Mouse (Mus musculus) E14TG2a.4 (cell line): ENCODE measurements around the gene Cyp2d9.
A peak's percentile ranks its signal among the peaks of the same experiment; 100 is the strongest.

Experiments used
- H3K27me3 ChIP-seq: 2 replicates; pipeline ENCODE4 v1.6.1; 2014; ENCODE audit warnings: low read length, control low read depth; ENCODE audit not compliant: insufficient read depth
- H3K36me3 ChIP-seq: 2 replicates; pipeline ENCODE4 v1.6.1; 2014; ENCODE audit warnings: low read length, control low read depth; ENCODE audit not compliant: insufficient read depth
- H3K4me1 ChIP-seq: replicated peaks from 2 replicates; pipeline ENCODE4 v1.6.1; 2014; ENCODE audit warnings: low read depth, low read length, control low read depth
- H3K4me3 ChIP-seq: replicated peaks from 2 replicates; pipeline ENCODE4 v1.5.1; 2014; ENCODE audit warnings: mild to moderate bottlenecking, low read length
- H3K9me3 ChIP-seq: 2 replicates; pipeline ENCODE4 v1.6.1; 2014; ENCODE audit warnings: low read length, control low read depth
- CTCF ChIP-seq: conservative IDR thresholded peaks from 2 replicates; pipeline ENCODE4 v1.5.1; 2014; ENCODE audit warnings: low read length
- NANOG ChIP-seq: IDR thresholded peaks from 2 replicates; pipeline ENCODE4 v1.6.1; 2014; ENCODE audit warnings: borderline replicate concordance, low read length, mixed read lengths
- POU5F1 ChIP-seq: IDR thresholded peaks from 2 replicates; pipeline ENCODE4 v1.6.1; 2014; ENCODE audit warnings: low read length, borderline replicate concordance

The Cyp2d9 gene

DNA sequence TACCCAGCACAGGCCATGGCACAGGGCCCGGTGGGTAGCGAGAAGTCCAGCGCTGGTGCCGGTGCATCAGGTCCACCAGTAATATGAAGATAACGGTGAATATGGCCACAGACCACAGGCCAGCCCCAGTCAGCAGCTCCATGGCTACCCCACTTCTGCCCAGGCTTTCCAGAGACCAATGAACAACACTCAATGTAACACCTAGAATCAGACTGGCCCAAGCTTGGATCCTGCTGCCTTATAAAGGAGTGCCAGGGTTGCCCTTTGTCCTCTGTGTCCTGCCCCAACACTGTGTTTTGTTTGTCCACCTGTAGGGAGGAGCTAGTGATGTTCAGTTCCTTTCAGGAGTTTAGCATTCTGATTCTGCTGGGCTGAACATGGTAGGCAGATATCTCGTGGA lies 26.3 kb upstream of the Cyp2d9 start, which contains the start of gene Cyp2d10:
Gene Cyp2d10 (minus strand): TSS at position 215 of the 400 bp plus-strand sequence.
- H3K4me3 ChIP-seq = no peak within 1 kb of the TSS
- H3K36me3 ChIP-seq = no peaks in the 10 kb centered on the region
- H3K27me3 ChIP-seq = no peaks in the 10 kb centered on the region; the same call in 1 of the 2 replicates
- no peak for TF ChIP-seq NANOG
- TF ChIP-seq CTCF = no peak
- no peak for TF ChIP-seq POU5F1
- H3K9me3 ChIP-seq = peaks cover 5% of the 10 kb centered on the region
- no peaks in the 10 kb centered on the region for H3K4me1 ChIP-seq

DNA sequence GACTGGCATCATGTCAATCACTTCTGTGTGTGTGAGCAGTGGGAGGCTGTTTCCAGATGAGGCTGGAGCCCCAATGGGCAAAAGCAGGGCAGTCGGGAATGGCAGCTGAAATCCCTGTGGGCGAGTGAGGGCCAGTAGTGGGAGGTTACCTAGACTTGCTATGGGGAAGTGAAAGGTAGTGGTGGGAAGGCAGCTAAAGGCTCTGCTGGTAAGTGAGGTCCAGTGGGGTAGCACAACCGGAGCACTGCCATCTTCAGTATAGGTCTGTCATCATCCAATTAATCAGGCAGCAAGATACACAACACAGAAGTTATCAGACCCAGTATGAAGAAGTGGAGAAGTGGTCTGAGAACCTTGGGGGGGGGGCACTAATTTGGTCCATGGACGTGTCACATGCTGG lies 25.7 kb upstream of the Cyp2d9 start:
- Histone ChIP-seq H3K4me1 (no peaks in the 10 kb centered on the region), H3K27me3 (no peaks in the 10 kb centered on the region; the same call in 1 of the 2 replicates), H3K4me3 (no peak overlapping the region), H3K36me3 (no peaks in the 10 kb centered on the region), H3K9me3 (peaks cover 5% of the 10 kb centered on the region)
- TF ChIP-seq NANOG = no peak

DNA sequence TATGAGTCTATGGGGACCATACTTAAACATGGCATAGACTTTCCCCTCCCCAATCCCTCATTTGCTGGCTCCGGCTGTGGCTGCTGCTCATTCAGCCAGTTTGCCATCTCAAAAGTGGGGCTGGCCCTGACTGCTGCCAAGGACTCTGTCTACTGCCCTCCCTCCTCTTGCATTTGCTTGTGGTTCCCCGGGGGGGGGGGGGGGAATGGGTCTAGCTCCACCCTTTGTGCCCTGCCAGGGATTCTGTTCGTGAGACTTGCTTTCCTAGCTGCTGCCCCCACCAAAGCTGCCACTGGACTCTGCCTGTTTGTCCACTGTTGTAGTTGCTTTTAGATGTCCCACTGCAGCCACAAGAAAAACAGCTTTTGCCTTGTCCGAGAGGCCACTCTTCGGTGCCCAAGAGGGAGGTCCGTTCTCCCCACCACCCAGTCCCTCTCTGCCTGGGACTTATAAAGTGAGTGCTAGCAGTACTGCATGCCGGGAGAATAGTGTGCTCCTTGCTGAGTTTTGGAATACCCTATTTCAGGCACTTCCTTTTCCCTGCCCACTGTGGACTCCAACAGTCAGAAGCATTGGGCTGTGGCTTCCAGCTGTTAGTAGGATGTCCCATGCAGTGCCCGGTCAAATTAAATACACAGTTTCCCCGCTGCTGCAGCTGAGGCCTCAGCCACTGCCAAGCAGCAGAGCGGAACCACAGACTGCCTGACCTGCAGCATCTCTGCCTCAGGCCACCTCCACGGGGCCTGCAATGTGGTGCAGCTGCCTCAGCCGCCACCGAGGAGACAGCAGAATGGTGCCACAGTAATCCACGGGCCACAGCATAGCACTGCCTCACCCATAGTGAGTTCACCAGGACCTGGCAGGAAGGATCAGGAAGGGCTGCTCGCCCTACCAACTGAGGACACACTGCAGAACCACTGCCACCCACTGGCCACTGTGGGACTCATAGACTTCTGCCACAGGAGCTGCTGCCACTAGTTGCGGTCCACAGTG lies 16.1 kb upstream of the Cyp2d9 start:
- peaks cover 6% of the 10 kb centered on the region; the same call in 1 of the 2 replicates for H3K9me3 ChIP-seq
- no peaks in the 10 kb centered on the region for H3K27me3 ChIP-seq
- TF ChIP-seq CTCF = peak; percentile 21; the same call in 1 of the 2 replicates
- TF ChIP-seq POU5F1 = no peak

DNA sequence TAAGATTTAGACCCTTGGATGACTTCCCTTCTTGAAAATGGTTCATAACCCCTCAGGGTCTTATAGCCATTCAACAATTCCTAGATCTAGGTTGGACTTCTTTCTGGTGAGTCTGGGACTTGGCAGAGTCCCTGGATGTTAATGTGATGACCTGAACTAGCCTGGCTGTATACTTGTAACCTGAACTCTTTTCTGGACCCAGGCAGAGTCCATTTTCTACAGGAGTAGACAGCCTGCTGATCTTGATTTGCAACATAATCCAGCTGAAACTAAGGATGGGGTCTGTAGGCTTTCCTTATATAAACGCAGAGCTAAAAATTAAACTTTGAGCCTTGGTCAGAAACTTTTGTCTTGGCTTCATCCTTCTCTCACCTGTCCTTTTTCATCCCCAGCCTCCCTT lies 14.6 kb upstream of the Cyp2d9 start:
- H3K4me3 ChIP-seq = no peak overlapping the region
- H3K36me3 ChIP-seq = no peaks in the 10 kb centered on the region
- TF ChIP-seq CTCF (no peak), NANOG (no peak), POU5F1 (no peak)
- H3K4me1 ChIP-seq = peaks cover 10% of the 10 kb centered on the region
- H3K9me3 ChIP-seq = peaks cover 8% of the 10 kb centered on the region; the same call in 1 of the 2 replicates
- no peaks in the 10 kb centered on the region for H3K27me3 ChIP-seq

More for the DNA sequence above, 16.1 kb upstream of the Cyp2d9 start:
- H3K4me1 ChIP-seq = peaks cover 10% of the 10 kb centered on the region
- no peaks in the 10 kb centered on the region for H3K36me3 ChIP-seq
- H3K4me3 ChIP-seq = peak overlapping the region; percentile 68

DNA sequence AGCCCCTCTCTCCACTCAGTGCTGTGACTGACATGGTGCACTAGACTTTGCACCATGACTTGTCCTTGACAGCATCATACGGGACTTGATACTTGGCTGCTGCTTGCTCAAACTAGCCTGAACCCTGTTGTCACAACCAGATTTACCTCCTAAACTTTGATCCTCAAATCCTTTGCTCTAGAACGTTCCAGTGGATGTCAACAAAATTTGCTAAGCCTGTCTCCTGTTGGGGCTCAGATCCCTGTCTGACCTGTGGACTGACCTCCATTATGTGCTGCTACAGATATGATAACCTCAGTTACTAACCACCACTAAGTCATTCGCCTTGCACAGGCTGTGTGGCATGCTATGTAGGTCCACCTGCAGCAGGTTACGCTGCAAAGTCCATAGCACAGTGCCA lies 10.3 kb upstream of the Cyp2d9 start:
- TF ChIP-seq CTCF (no peak), NANOG (no peak), POU5F1 (no peak)
- Histone ChIP-seq H3K9me3 (peaks cover 29% of the 10 kb centered on the region), H3K36me3 (no peaks in the 10 kb centered on the region), H3K4me3 (no peak overlapping the region), H3K27me3 (no peaks in the 10 kb centered on the region), H3K4me1 (no peaks in the 10 kb centered on the region)

DNA sequence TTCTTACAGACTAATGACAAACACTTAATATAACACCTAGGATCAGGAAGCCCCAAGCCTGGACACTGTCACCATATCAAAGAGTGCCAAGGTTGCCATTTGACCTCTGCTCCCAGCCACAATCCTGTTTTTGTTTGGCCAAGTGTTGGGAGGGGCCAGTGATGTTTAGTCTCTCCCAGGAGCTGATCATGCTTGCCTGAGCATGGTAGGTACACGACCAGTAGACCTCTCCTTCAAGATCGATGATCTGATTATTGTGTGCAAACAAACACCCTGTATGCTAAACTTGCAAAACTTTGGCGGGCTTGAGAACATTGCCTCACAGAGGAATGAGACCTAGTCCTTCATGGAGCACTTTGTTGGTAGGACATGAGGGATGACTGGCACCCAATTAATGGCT lies 9.8 kb upstream of the Cyp2d9 start:
- no peak overlapping the region for H3K4me3 ChIP-seq
- no peaks in the 10 kb centered on the region for H3K36me3 ChIP-seq
- H3K9me3 ChIP-seq = peaks cover 34% of the 10 kb centered on the region
- no peaks in the 10 kb centered on the region for H3K4me1 ChIP-seq
- no peaks in the 10 kb centered on the region for H3K27me3 ChIP-seq
- TF ChIP-seq NANOG (no peak), CTCF (no peak), POU5F1 (no peak)

DNA sequence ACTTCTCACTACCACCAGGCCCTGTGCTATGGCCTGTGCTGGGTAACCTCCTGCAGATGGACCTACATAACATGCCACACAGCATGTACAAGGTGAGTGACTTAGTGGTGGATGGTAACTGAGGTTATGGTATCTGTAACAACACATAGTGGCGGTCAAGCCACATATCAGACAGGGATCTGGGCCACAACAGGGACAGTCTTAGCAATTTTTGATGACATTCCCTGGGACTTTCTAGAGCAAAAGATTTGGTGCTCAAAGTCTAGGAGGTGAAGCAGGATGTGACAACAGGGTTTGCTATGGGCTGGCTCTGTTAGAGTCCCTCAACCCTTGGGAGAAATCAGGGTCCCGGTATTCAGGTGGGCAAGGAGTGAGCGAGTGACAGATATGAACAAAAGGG lies 384 bp downstream of the Cyp2d9 start:
- no peak for TF ChIP-seq POU5F1
- TF ChIP-seq NANOG = no peak

DNA sequence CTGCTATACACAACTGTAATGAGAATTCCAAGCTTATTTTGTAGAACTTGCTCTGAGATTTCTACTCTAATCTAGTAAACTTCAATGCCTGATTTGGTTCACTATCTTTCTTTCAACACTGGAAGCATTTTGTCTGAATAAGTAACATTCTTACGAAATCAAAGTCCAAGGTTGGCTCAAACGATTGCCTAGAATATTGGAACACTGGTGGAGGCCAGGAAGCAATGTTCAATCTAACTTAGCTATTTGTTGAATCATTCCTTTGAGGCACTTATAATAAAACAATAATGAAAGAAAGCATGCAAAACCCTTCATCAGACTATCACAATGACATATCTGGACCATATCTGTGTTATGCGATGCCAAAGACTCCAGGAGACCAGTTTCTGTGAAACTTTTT lies 1.3 kb downstream of the Cyp2d9 start:
- Histone ChIP-seq H3K36me3 (no peaks in the 10 kb centered on the region), H3K9me3 (peaks cover 62% of the 10 kb centered on the region), H3K27me3 (no peaks in the 10 kb centered on the region), H3K4me3 (no peak overlapping the region), H3K4me1 (no peaks in the 10 kb centered on the region)
- no peak for TF ChIP-seq NANOG
- no peak for TF ChIP-seq CTCF
- TF ChIP-seq POU5F1 = no peak

More for the DNA sequence above, 384 bp downstream of the Cyp2d9 start:
- no peaks in the 10 kb centered on the region for H3K27me3 ChIP-seq
- H3K36me3 ChIP-seq = no peaks in the 10 kb centered on the region
- H3K4me1 ChIP-seq = no peaks in the 10 kb centered on the region
- peaks cover 68% of the 10 kb centered on the region for H3K9me3 ChIP-seq
- no peak overlapping the region for H3K4me3 ChIP-seq
